Mouse (Mus musculus) forelimb bud, embryonic 11.5 days (tissue): ENCODE data around the gene Ephb1.

ENCODE experiments used
- DNase-seq: peaks from one replicate; pipeline ENCODE4 v3.0.0-alpha.2; 2012; ENCODE audit warnings: low read depth, low spot score

Ephb1 gene

DNA sequence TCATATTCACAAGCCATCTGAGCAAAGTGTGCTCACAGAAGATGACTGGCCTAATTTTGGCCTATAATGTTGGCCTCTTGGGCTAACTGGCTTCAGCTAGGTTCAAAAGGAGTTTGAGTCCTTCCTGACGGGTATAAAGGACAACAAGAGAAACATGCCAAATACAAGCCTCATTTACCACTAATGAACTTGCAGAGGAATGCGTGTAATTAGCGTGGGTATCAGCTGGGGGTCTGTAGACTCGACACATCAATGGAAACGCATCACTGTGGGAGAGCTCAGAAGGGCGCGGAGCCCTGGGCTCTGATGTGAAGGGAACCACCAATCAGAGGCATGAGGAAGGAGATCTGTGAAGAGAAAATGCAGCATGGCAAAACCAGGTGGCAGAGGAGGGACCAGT lies 108.9 kb downstream of the Ephb1 start:
- no peak for DNase-seq

DNA sequence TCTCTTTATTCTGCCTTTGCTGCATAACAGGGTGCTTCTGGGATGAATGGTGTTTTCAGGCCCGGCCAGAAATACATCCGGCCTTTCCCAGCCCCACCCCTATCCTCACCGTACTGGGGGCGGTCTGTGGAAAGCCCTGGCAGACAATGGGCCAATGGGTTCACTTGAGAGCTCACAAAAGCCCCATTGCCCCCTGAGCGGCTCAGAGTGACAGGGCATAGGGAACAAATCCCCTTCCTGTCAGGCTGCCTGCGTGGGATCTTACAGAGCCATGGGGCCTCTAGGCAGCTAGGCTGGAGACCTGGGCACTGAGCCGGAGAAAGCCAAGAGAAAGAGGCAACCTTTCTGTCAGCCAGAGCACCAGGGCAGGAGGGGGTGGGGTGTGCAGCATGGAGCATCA lies 111.2 kb downstream of the Ephb1 start:
- DNase-seq = no peak

DNA sequence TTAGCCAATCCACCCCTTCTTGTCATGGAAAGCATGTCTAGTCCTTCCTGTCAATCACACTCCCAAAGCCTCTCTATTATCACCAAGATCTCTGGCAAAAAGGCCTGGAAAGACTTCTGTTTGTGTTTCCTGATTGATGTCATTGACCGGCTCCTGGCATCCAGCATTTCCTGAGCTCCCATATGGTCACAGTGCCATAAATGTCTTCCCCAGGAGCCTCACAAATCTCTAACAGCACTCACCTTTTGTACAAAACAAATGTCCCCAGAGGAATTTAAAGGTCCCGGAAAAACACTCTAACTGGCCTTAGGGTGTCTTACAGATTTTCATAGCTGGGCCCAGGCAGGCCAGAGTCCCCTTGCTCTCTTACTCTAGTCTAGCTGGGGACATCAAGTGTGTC lies 112.9 kb downstream of the Ephb1 start:
- DNase-seq = no peak

DNA sequence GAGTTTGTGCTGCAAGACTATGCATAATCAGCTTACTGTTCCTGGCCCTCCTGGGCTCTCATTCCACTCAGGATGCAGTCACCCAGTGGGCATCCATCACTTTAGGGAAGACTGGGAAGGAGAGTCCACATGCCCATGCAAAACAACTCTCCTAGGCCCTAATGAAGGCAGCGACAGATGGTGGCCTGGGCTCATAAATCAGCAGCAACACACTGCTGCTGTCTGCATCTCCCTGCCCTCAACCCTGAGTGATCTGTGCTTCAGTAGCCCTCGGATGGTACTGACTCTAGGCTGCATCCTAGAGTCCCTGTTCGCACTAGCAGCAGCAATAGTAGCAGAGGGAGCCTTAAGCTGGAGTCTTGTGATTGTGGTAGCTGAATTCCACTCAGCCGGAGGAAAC lies 114.3 kb downstream of the Ephb1 start:
- DNase-seq = no peak

DNA sequence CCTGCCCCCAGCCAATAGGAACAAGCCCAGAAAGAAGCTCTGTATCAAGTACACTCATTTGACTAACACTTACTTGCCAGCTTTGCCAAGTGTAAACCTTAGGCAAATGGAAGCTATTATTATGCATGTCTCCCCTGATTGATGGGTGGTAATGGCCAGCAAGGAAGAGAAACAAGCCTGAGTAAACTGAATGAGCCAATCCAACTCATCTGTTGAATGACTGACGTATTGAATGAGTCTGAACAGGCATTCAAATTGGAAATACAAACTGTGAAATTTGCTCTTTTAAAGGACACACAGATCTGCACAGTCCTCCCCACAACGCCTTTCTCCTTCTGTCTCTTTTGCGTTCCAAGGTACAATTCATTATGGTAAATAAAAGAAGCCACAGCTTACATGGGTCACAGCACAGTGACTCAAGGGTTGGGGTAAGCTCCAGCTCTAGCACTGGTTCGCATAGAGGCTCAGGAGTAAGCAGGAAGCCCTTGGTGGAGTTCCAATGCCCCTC lies 119.0 kb downstream of the Ephb1 start:
- DNase-seq = no peak

DNA sequence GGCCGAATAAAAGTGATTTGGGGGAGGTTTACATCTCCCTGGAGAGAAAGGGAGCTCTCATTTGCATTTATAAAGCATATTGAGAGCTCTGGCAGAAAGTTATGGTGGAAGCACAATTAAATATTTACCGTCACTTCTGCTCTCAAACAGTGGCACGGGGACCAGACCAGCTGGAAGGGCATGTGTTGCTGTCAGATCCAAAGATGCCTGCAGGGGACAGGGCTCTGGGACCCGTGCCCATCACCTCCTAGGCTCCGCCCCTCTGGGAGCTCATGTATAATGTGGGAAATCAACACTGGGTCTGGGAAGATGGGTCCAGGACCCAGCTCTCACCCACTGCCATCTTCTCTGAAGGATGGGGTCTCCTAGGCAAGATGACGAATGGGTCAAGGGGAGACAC lies 123.2 kb downstream of the Ephb1 start:
- no peak for DNase-seq

DNA sequence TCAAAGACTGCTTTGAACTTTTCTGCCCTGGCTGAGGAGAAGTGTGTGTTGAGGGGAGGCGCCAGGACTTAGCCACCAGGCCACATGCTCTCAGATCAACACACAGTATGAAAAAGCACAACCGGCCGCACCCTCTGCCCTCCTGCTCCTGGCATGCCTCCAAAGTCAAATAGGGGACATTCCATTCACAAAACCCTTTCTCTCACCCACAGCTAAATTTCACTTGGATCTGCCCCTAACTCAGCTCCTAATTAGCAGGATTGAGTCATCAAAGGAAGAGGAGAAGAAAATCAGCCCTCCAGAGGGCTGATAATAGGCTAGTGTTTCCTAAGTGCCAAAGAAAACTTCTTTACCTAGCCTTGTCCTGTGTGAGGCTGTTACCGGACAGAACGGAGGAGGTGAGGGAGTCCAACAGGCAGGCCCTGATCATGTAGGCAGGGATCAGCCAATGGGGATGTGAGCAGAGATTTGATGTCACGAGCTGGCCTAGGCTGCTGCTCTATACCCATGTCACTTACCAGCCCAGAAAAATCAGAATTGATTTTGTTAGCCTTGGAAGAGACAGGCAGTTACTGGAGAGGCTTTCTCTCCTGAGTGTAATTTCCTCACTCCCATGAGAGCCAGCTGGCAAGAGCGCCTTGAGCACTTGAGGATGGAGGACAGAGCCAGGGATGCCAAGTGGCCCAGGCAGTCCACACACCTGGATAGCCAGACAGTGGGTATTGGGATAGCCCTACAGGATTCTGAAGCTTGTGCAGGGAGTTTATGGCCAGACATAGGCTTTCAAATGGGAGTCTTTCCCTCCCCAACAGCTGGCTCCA lies 137.5 kb downstream of the Ephb1 start:
- DNase-seq = no peak

DNA sequence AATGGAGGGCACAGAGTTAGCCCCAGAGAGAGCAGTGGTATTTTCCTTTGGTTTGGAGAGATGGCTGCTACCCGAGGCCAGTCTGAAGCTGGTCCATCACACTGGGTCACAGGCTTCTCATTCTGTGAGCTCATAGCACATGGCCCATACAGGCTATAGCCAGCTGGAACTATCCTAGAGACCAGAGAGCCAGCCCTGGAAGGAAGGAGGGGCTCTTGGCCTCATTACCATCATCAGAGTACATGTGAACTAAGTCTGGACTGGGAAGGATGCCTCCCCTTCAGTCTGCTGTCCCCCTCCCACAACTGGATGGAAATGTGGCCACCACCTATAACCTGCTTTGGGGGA lies 142.5 kb downstream of the Ephb1 start:
- no peak for DNase-seq

DNA sequence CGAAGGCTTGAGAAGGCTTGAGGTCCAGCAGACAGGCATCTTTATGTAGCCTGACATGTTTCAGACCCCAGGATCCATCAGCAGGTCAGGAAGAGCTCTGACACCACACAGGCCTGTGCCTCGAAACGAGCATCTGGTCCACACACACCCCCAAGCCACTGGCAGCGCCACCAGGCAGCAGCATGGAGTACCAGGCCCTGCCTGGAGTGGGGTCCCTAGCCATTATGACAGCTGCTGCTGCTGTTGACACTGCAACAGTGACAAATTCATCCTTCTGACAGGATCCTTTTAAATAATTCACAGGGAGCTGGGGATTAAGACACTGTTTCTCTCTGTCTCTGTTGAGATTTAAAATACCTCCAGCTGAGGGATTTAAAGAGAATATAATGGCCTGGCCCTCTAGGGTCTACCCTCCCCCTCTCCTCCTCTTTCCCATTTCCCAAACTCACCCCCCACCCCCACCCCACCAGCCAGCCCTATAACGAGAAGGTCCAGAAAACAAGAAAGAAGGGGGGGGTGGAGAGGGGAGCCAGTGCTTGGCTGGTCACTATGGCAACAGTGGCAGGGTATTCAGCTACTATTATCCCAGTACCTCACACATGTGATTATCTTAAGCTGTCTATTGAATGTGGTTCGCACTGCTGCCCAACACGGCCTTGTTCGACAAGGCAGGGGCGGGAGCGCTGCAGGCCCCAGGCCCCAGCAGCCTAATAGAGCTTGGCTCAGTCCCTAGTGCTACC lies 143.0 kb downstream of the Ephb1 start:
- DNase-seq = peak; percentile 17

DNA sequence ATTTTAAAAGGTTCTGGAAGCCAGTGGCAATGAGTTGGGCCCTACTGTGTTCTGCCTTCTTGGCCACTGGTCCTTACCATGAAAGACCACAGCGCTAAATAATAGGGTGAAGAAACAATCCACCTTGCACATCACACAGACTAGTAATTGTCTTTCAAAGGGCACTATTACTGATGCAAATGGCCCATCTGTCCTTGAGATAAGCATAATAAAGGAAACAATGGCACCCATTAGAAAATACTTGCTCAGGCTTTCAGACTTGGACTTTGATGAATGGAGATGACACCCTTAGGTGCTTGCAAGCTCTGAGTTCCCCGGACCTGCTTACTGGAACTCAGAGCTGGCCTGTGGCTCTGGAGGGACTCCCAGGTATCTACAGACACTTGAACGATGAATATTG lies 149.0 kb downstream of the Ephb1 start:
- no peak for DNase-seq

DNA sequence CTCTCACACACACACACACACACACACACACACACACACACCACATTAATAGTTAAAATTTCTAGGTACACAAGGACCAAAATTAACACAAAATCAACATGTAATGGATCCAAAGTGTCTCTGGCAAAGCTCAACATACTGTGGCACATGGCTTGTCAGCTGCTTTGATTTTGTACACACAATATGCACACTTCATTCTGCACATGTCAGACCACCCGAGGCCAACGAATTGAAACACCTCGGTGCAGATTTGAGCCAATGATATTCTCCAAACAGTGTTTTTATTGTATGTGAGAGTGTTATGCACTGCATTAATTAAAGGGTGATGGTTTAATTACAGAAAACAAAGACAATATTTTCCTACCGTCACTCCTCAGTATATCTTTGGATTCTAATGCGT lies 152.6 kb downstream of the Ephb1 start:
- no peak for DNase-seq

DNA sequence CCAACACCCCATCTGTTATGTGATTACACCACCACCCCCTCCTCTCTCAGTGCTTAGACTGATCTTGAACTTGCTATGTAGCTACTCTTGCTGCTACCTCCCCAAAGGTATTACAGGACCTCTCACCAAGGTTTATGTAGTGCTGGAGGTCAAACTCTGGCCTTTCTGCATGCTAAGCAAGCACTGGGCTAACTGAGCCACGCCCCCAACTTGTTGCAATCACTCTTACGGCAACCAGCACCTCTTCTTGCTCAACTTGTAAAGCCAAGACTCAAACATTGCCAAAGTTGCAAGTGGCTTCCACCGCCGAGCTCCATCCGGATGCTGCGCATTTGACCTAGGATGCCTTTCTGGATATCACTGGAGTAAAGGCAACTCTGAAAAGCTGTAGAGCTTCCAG lies 157.6 kb downstream of the Ephb1 start:
- DNase-seq = no peak

DNA sequence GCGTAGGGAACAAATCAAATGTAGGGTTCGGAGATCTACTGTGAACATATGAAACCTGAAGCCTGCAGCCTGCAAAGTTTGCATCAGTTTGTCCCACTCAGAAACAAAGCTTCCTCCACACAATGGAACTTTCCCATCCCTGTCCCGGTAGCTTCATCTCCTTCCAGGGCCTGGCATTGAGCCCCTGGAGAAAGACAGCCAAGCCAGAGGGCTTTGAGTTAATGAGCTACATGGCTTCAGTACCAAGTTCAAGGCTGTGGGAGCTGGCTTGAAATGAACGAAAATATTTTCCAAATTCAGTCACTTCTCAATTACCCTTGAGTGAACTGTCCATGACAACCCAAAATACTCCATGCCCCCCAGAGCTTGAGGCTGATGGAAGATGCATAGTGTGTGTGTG lies 160.4 kb downstream of the Ephb1 start:
- no peak for DNase-seq

DNA sequence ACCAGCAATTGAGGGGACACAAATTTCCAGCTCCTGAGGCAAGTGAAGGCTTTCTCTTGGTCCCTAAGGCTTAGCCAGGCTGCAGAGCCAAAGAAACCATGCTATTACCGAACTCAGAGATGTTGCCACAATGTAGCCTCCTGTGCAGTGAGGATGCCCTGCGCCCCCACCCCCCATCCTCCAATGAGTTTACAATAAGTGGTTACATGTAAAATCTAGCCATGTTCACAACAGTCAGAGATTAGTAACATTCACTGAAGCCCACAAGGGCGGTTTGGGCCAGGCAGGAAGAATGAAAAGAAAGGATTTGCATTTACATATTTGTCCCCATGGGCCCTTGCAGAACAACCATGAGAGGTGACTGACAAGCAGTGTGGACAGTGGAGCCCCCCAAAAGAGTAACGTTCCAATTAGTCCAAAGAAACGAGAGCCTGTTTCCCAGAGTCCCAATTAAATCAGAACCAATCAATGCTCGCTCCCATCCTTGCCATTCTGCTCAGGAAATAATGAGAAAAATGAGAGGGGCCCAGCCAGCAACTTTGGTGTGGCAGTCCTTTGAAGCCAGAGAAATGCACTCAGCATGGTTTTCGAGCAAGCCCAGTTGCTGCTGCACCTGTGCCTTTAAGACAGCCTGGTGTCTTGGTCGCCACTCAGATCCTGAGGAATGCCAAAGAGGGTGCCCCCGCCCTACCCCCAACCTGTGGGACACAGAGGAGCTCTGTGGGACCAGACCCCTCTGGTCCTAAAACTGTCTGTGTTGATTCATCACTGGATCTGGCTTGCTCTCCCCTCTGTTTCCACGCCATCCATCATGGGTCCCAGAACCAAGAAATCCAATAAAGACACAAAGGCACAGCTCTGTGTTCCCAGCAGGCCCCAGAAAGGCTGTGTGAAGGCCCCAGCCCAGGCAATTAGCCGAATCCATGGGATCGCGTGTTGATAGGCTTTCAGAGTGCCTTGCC lies 161.5 kb downstream of the Ephb1 start:
- peak; percentile 26 for DNase-seq

DNA sequence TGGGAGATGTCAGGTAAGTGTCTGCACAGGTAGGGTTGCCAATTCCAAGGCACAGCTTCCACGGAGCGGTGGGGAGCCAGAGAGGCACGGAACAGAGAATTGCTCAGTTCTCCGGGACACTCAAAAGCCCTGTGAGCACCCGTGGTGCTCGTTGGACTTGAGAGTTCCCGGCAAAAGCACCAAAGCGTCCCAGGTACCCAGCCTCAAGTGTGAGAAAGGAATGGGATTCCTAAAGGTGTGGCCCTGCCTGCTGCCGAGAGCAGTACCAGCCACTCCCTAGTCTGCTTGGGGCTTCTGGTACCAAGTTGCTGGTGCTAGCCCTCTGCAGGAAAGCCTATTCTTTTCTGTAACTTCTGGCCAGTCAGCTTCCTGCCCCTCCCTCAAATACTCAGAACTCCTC lies 164.4 kb downstream of the Ephb1 start:
- DNase-seq = no peak

DNA sequence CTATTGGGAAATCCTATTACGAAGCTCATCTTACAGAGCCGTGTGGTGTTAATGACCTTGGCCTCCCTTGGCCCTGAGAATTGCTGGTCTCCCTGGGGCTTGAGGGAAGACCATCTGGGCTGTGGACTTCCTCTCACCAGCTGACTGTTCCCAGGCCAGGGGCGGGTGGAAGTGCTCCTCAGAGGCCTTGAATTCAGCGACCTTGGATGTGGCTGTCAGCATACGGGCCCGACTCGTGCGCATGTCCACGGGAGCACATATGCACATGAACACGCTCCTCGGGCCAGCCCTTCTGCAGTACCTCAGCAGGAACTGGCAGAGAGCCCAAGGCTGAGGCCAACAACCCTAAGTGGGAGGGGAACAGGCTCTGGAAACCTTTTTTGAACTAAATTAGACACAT lies 165.1 kb downstream of the Ephb1 start:
- DNase-seq = peak; percentile 8

DNA sequence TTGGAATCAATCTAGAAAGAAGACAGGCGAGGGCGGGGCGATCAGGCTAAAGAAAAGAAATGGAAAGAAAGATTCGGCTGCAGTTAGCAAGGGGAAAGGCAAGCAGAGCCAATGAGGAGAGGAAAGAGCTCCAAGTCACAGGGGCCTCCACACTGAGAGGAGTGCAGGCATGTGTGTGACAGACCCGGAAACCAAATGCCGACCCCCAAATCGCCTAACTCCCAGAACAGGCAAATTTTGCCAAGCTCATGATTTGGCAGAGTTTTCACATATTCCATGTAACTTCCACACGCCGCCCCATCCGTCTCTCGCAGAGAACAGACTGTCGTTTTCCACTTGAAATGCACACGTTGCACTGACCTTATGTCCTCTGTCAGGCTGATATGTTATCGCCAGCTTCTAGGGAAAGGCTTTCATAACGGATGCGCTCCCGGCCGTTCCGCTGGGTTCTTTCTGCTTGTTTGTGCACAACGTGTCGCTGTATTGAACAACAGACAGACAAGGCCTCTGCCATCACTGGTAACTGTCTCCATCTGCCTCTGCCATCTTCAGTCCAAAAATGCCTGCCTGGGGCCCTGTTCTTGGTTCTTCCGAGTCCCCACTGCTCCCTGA lies 170.7 kb downstream of the Ephb1 start:
- DNase-seq = no peak

DNA sequence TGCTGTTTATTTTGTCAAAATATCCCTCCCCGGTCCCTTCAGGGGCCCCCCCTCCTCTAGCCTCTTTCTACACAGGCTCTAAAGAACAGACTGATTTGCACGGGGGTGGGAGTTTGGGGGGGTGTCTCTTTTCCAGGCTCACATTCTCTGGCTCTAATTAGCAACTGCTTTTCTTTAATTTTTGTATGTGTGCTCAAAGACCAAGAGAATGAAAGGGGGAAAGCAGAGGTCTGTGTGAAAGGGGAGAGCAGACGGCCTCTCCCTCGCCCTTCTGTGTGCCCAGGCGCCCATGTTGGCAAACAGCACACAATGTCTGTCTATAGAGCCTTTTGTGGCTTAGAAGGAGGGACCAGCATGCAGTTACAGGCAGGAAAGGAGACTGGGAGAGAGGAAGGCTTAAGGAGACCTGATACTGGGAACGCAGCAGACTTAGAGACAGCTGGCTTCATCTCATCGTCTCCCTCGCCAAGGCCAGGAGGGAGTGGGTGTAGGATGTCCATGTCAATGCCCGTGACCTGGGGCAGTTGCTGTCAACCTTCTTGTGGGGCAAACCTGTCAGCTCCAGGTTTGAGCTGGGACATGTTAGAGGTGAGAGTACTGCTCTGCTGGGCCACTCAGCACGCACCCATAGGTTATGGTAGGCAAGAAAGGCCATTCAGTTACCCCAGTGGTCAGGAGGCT lies 172.5 kb downstream of the Ephb1 start:
- no peak for DNase-seq

DNA sequence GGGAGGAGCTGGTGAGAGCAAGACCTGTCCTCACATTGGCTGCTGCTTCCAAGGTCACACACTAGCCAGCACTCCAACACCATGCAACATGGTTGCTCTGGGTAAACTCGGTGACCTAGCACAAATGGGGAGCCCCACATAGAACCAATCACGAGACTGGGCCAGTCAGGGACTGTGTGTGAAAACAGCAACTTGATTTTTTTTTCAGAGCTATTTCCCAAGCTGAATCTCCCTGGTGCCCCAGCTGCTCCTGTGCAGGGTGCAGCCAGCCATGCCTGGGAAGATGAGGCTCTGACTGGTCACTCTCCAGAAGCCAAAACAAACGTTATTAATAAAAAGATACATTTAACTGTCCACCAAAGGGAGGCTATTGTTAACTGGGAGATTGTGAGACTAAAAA lies 173.2 kb downstream of the Ephb1 start:
- DNase-seq = no peak

DNA sequence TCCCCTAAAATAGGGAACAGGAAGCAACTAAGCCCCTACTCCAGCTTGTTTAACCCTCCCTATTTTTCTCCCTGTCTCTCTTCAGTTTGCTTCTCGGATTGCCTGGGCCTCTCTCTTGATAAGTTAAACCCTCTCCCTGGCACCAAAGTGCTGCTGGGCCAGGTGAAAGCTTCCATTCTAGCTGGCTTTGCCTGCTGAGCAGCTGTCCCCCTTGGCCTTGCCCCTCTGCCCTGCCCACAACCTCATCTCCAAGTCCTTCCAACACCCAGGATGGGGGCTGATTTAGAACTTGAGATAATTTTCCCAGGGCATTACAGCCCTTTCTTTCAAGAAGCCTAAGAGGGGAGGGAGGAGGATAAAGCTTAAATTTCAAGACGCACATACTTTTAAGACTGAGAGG lies 174.0 kb downstream of the Ephb1 start:
- no peak for DNase-seq

DNA sequence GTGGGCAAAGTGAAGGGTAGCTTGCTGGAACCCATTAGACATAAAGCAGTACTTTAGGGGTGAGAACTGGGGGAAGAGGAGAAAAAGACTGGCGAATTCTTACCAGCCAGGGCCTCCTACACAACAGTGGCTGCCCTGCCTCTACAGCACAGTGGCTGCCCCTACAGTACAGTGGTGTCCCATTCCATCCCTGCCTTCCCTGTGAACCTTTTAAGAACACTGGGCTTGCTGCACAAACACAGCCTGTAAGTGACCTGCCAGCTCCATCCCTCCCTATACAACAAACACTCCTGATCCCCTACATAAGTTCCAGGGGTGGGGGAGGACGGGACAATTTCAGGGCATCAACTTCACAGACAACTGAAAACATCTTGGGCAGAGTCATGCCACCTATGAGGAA lies 174.4 kb downstream of the Ephb1 start:
- no peak for DNase-seq
